In genomic region chr15:25785456-25786390, GRCm38 (mm10) we compare ENCODE assay signal across 23 mouse cellular contexts. TPM values are rescaled to one million over a fixed set of nuclear protein-coding genes. Genes with fewer than 3 reads are reported as not detected.
DNase-seq lines count a peak whose midpoint lies in the region; ATAC-seq and TF ChIP-seq lines count a peak whose summit lies in the region.
"Had no signal": no experiment of that assay in that cellular context is flagged by ENCODE, and none has a peak within 500 bp of the region (broad histone marks: within the 10 kb centered on the region; RNA-seq: fewer than 3 reads in every experiment).

No protein-coding gene starts in this region.

- no peak for TF ChIP-seq POLR2A in kidney, adult 2 months (IDR thresholded peaks at IDR 0.05; ENCODE audit: low read depth, low read length)

- no peaks in the 10 kb centered on the region for H3K27me3 ChIP-seq in kidney, postnatal 0 days (ENCODE audit: insufficient read depth, low read length)
- H3K27me3 ChIP-seq in kidney, adult 2 months (replicated peaks; ENCODE audit: control insufficient read depth, insufficient read depth, low read length): no peaks in the 10 kb centered on the region
- no peaks in the 10 kb centered on the region for H3K27me3 ChIP-seq in E14TG2a.4 (ENCODE audit: insufficient read depth, low read length)
- H3K27me3 ChIP-seq: embryonic facial prominence, embryonic 15.5 days; forebrain, embryonic 13.5 days; heart, embryonic 15.5 days; liver, embryonic 13.5 days; lung, embryonic 15.5 days; midbrain, embryonic 15.5 days; Patski had no signal

- peak; percentile 13 for DNase-seq in adrenal gland, adult 8-10 months
- DNase-seq in adrenal gland, adult 18-20 months (ENCODE audit: low spot score in 2 of 2): no peak
- DNase-seq in kidney, postnatal 0 days (ENCODE audit: low spot score): no peak
- DNase-seq in kidney, adult 2 months: no peak
- peak; percentile 70 for DNase-seq in adrenal gland, postnatal 14 days
- no peak for DNase-seq in cerebellum, postnatal 25 days
- no peak for DNase-seq in heart, postnatal 36 days
- DNase-seq: cerebellum, postnatal 10 days; embryo, embryonic 11 days; heart, adult 2 months; kidney, adult 9 months; liver, embryonic 13.5 days; thymus, adult 18-20 months had no signal

- no peak overlapping the region for H3K4me2 ChIP-seq in kidney, postnatal 0 days (ENCODE audit: low read length)
- H3K4me2 ChIP-seq: embryonic facial prominence, embryonic 15.5 days; forebrain, embryonic 13.5 days; heart, embryonic 15.5 days; liver, embryonic 13.5 days; lung, embryonic 15.5 days; midbrain, embryonic 15.5 days had no signal

- H3K4me3 ChIP-seq in kidney, postnatal 0 days (replicated peaks; ENCODE audit: low read depth, low read length): no peak overlapping the region
- no peak overlapping the region for H3K4me3 ChIP-seq in kidney, adult 2 months (ENCODE audit: insufficient read depth, low read depth, low read length)
- H3K4me3 ChIP-seq in E14TG2a.4 (replicated peaks; ENCODE audit: low read length): peak overlapping the region; percentile 63
- H3K4me3 ChIP-seq: embryonic facial prominence, embryonic 15.5 days; forebrain, embryonic 13.5 days; heart, adult 2 months; heart, embryonic 15.5 days; hindbrain, embryonic 10.5 days; left cerebral cortex, adult 2 months; liver, embryonic 13.5 days; lung, embryonic 15.5 days; midbrain, embryonic 15.5 days had no signal

- no peak overlapping the region for H3K9ac ChIP-seq in kidney, postnatal 0 days (ENCODE audit: low read depth, low read length)
- H3K9ac ChIP-seq: embryonic facial prominence, embryonic 15.5 days; forebrain, embryonic 13.5 days; heart, embryonic 15.5 days; liver, embryonic 13.5 days; lung, embryonic 15.5 days; midbrain, embryonic 15.5 days had no signal

- intact Hi-C loops in heart, postnatal 36 days (cut with DNase I): loop anchor here (5.0 kb wide), 1 partner anchor 163 kb away; the partner anchor contains the start of gene Myo10

- H3K9me3 ChIP-seq in kidney, postnatal 0 days (replicated peaks; ENCODE audit: low read length): no peaks in the 10 kb centered on the region
- H3K9me3 ChIP-seq in E14TG2a.4 (ENCODE audit: low read length): no peaks in the 10 kb centered on the region
- H3K9me3 ChIP-seq: embryonic facial prominence, embryonic 15.5 days; forebrain, embryonic 13.5 days; heart, embryonic 15.5 days; hindbrain, embryonic 10.5 days; liver, embryonic 13.5 days; lung, embryonic 15.5 days; midbrain, embryonic 15.5 days had no signal

- ATAC-seq in kidney, postnatal 0 days (replicated peaks; ENCODE audit: low FRiP score, low read depth): peak; percentile 35; the same call in 1 of the 2 replicates
- ATAC-seq: forebrain, embryonic 13.5 days; midbrain, embryonic 15.5 days; Patski had no signal

- H3K4me1 ChIP-seq in kidney, postnatal 0 days (replicated peaks; ENCODE audit: insufficient read depth, low read length): peaks cover 4% of the 10 kb centered on the region; the same call in 1 of the 2 replicates
- H3K4me1 ChIP-seq in kidney, adult 2 months (ENCODE audit: control insufficient read depth, insufficient read depth, low read length): peaks cover 14% of the 10 kb centered on the region
- H3K4me1 ChIP-seq in E14TG2a.4 (replicated peaks; ENCODE audit: low read depth, low read length): peaks cover 96% of the 10 kb centered on the region
- H3K4me1 ChIP-seq: liver, embryonic 13.5 days; lung, embryonic 15.5 days had no signal

- peaks cover 59% of the 10 kb centered on the region for H3K36me3 ChIP-seq in kidney, postnatal 0 days (ENCODE audit: insufficient read depth, low read length)
- peaks cover 10% of the 10 kb centered on the region for H3K36me3 ChIP-seq in kidney, adult 2 months (ENCODE audit: control insufficient read depth, insufficient read depth, low read length)
- H3K36me3 ChIP-seq in E14TG2a.4 (ENCODE audit: insufficient read depth, low read length): peaks cover 100% of the 10 kb centered on the region
- H3K36me3 ChIP-seq: midbrain, embryonic 15.5 days had no signal

- TF ChIP-seq CTCF in kidney, postnatal 0 days (IDR thresholded peaks at IDR 0.05; ENCODE audit: low read depth): no peak
- TF ChIP-seq CTCF in kidney, adult 2 months (conservative IDR thresholded peaks at IDR 0.05; ENCODE audit: insufficient read depth, insufficient read length, low read depth, low read length): no peak
- no peak for TF ChIP-seq CTCF in E14TG2a.4 (conservative IDR thresholded peaks at IDR 0.05; ENCODE audit: low read length)

- WGBS in kidney, postnatal 0 days: 70% methylated on average over 35 of the region's 35 CpGs
- 74% methylated on average over 35 of the region's 35 CpGs for WGBS in kidney, adult 2 months

- H3K27ac ChIP-seq in kidney, postnatal 0 days: no peak overlapping the region
- no peak overlapping the region for H3K27ac ChIP-seq in kidney, adult 2 months (ENCODE audit: insufficient read depth, low read depth, low read length)
- H3K27ac ChIP-seq: embryonic facial prominence, embryonic 15.5 days; forebrain, embryonic 13.5 days; heart, adult 2 months; heart, embryonic 15.5 days; hindbrain, embryonic 10.5 days; left cerebral cortex, adult 2 months; liver, embryonic 13.5 days; lung, embryonic 15.5 days; macrophage; midbrain, embryonic 15.5 days had no signal

RNA-seq across cellular contexts. Expression of gene Retreg1, which starts 57.3 kb away (rescaled TPM):
- total RNA-seq in adrenal gland, adult 8-10 months (2022): 10 to 100 TPM; 39.4 to 99.3 (median 45.7) TPM
- 10 to 100 TPM; 20.9 to 47.3 TPM for total RNA-seq in adrenal gland, adult 18-20 months (2021)
- 37.0 and 37.1 TPM in 2 replicates for polyA plus RNA-seq in kidney, postnatal 0 days (2015; fragmentation: Nextera tagmentation; extraction: Ambion mirVana)
- 32.1 and 36.0 TPM in 2 replicates for polyA plus RNA-seq in kidney, adult 2 months (2012; rRNA removed)
- 24.3 and 26.7 TPM in 2 replicates for total RNA-seq in adrenal gland, postnatal 14 days (2021)
- total RNA-seq in heart, postnatal 36 days (2021): 100 to 1,000 TPM; 319 to 364 TPM

Comparison
In these comparisons a context has a peak if more than half of its experiments do, and no peak if none do; other contexts are left out.
1. DNase-seq: peak in adrenal gland, adult 8-10 months (single experiment) and adrenal gland, postnatal 14 days (single experiment); none in adrenal gland, adult 18-20 months (0 of 2), kidney, postnatal 0 days (single experiment), kidney, adult 2 months (single experiment), cerebellum, postnatal 25 days (0 of 2) and heart, postnatal 36 days (0 of 2).